Mouse (Mus musculus): ENCODE measurements at regions not wholly inside any gene's neighbourhood (a gene's known extent, or its start where the extent isn't known, plus 50 kb on each side); places are given as distances from the start of the nearest gene placed in this dataset.

DNA sequence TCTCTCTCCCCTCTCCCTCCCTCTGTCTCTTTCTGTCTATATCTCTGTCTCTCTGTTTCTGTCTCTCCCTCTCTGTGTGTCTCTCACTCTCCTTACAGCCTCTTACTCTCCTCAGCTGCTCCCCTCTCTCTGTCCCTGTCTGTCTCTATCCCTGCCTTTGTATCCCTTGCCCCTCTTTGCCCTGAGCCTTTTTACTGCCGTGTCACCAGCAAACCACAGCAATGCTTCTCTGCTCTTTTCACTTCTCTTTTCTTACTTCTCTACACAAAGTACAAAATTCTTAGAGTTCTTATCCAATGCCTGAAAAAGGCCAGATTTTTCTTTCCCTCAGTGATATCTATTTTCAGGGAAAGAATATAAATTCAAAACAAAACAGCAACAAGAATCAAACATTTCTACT lies 323.7 kb upstream of the Ercc4 start:
- TF ChIP-seq CTCF (IDR thresholded peaks at IDR 0.05; ENCODE audit: low read depth) (no peak), EP300 (IDR thresholded peaks at IDR 0.05; ENCODE audit: low read depth) (no peak)
- Histone ChIP-seq H3K9ac (replicated peaks) (no peak overlapping the region), H3K27me3 (ENCODE audit: control insufficient read depth, insufficient read depth, low read length) (no peaks in the 10 kb centered on the region), H3K4me3 (ENCODE audit: insufficient read depth in 1 of 2, low read depth in 2 of 2, low read length in 2 of 2) (no peak overlapping the region), H3K36me3 (replicated peaks; ENCODE audit: control insufficient read depth, insufficient read depth, low read depth) (no peaks in the 10 kb centered on the region), H3K9me3 (ENCODE audit: control insufficient read depth, low read length) (no peaks in the 10 kb centered on the region), H3K27ac (no peak overlapping the region), H3K4me1 (replicated peaks; ENCODE audit: control insufficient read depth in 2 of 2, insufficient read depth in 2 of 2, low read length in 1 of 2) (no peaks in the 10 kb centered on the region), H3K4me2 (ENCODE audit: low read depth) (no peak overlapping the region)
- DNase-seq (ENCODE audit: low read depth in 3 of 3, low spot score in 3 of 3) (no peak), ATAC-seq (ENCODE audit: insufficient read depth) (no peak)
- 8% methylated on average over 1 of the region's 1 CpGs for WGBS (ENCODE audit: insufficient replicate concordance)

DNA sequence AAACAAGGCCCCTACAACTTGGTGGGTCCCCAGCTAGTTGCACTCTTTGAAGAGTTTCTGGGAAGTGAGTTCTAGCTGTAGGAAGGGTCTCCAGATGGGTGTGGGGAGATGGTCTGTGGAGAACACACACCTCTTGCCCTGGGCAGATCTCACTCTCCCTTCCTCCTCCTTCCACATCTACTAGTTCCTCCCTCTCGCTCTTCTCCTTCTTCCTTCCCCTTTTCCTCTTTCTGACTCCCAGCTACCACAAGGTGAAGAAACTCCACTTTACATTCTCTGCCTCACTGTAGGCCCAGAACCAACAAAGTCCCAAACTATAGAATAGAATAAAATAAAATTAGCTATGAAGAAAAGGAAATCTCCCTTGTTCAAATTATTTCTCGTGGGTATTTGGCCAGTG lies 311.0 kb upstream of the Ercc4 start:
- no peak overlapping the region for H3K27ac ChIP-seq
- no peaks in the 10 kb centered on the region for H3K36me3 ChIP-seq (replicated peaks; ENCODE audit: control insufficient read depth, insufficient read depth, low read depth)
- no peak overlapping the region for H3K9ac ChIP-seq (replicated peaks)
- WGBS (ENCODE audit: insufficient replicate concordance): 27% methylated on average over 2 of the region's 2 CpGs
- TF ChIP-seq EP300 (IDR thresholded peaks at IDR 0.05; ENCODE audit: low read depth): no peak
- TF ChIP-seq CTCF (IDR thresholded peaks at IDR 0.05; ENCODE audit: low read depth): no peak
- no peaks in the 10 kb centered on the region for H3K9me3 ChIP-seq (ENCODE audit: control insufficient read depth, low read length)
- ATAC-seq (ENCODE audit: insufficient read depth) (no peak), DNase-seq (ENCODE audit: low read depth in 3 of 3, low spot score in 3 of 3) (no peak)
- no peaks in the 10 kb centered on the region for H3K27me3 ChIP-seq (ENCODE audit: control insufficient read depth, insufficient read depth, low read length)
- no peak overlapping the region for H3K4me2 ChIP-seq (ENCODE audit: low read depth)
- no peak overlapping the region for H3K4me3 ChIP-seq (ENCODE audit: insufficient read depth in 1 of 2, low read depth in 2 of 2, low read length in 2 of 2)
- H3K4me1 ChIP-seq (replicated peaks; ENCODE audit: control insufficient read depth in 2 of 2, insufficient read depth in 2 of 2, low read length in 1 of 2): no peaks in the 10 kb centered on the region

DNA sequence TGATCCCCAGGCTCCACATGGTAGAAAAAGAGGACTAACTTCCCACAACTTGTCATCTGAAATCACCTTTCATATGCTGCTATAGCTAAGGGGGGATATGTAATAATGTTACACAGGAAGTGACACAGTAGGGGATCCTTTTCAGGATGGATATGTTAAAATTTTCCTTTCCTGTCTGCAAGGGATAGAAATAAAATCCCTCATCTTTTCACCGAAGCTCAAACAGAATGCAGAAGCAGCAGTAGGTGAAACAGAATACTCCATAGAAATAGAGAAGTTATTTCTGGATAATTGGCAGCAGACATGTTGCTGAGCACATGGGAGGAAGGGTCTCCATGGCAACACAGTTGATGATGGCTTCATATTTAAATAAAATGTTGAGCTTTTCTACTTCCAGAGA lies 309.3 kb upstream of the Ercc4 start:
- H3K4me3 ChIP-seq (ENCODE audit: insufficient read depth in 1 of 2, low read depth in 2 of 2, low read length in 2 of 2): no peak overlapping the region
- 51% methylated on average over 1 of the region's 1 CpGs for WGBS (ENCODE audit: insufficient replicate concordance)
- ATAC-seq (ENCODE audit: insufficient read depth): no peak

DNA sequence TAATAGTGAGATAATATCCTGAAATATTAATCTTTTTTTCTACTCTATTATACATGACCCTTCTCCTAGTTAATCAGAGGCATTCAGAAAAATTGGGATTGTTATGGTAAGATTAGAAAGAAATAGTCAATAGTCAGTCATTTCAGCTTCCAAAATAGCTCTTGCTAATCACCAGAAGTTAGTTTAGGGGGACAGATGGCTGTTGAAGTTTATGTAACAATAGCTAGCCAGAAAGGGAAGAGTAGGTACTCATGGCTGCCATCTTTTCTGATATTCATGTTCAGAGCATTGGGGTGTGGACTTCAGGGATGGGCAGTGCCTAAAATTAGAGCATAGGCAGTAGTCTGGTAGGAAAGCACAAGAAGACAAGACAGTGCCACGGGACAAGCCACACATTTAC lies 306.8 kb upstream of the Ercc4 start:
- no peak for DNase-seq (ENCODE audit: low read depth in 3 of 3, low spot score in 3 of 3)
- no peak overlapping the region for H3K9ac ChIP-seq (replicated peaks)
- H3K4me1 ChIP-seq (replicated peaks; ENCODE audit: control insufficient read depth in 2 of 2, insufficient read depth in 2 of 2, low read length in 1 of 2): no peaks in the 10 kb centered on the region
- no peak overlapping the region for H3K4me2 ChIP-seq (ENCODE audit: low read depth)
- no peaks in the 10 kb centered on the region for H3K36me3 ChIP-seq (replicated peaks; ENCODE audit: control insufficient read depth, insufficient read depth, low read depth)
- TF ChIP-seq EP300 (IDR thresholded peaks at IDR 0.05; ENCODE audit: low read depth): no peak
- TF ChIP-seq CTCF (IDR thresholded peaks at IDR 0.05; ENCODE audit: low read depth): no peak
- H3K27me3 ChIP-seq (ENCODE audit: control insufficient read depth, insufficient read depth, low read length): no peaks in the 10 kb centered on the region
- ATAC-seq (ENCODE audit: insufficient read depth): no peak
- WGBS (ENCODE audit: insufficient replicate concordance): 52% methylated on average over 1 of the region's 1 CpGs
- no peaks in the 10 kb centered on the region for H3K9me3 ChIP-seq (ENCODE audit: control insufficient read depth, low read length)
- H3K27ac ChIP-seq: no peak overlapping the region
- H3K4me3 ChIP-seq (ENCODE audit: insufficient read depth in 1 of 2, low read depth in 2 of 2, low read length in 2 of 2): no peak overlapping the region

More for the DNA sequence above, 309.3 kb upstream of the Ercc4 start:
- no peak for TF ChIP-seq CTCF (IDR thresholded peaks at IDR 0.05; ENCODE audit: low read depth)
- TF ChIP-seq EP300 (IDR thresholded peaks at IDR 0.05; ENCODE audit: low read depth): no peak
- H3K9me3 ChIP-seq (ENCODE audit: control insufficient read depth, low read length): no peaks in the 10 kb centered on the region
- no peaks in the 10 kb centered on the region for H3K4me1 ChIP-seq (replicated peaks; ENCODE audit: control insufficient read depth in 2 of 2, insufficient read depth in 2 of 2, low read length in 1 of 2)
- DNase-seq (ENCODE audit: low read depth in 3 of 3, low spot score in 3 of 3): no peak
- H3K27ac ChIP-seq: no peak overlapping the region
- H3K27me3 ChIP-seq (ENCODE audit: control insufficient read depth, insufficient read depth, low read length): no peaks in the 10 kb centered on the region
- H3K4me2 ChIP-seq (ENCODE audit: low read depth): no peak overlapping the region
- no peaks in the 10 kb centered on the region for H3K36me3 ChIP-seq (replicated peaks; ENCODE audit: control insufficient read depth, insufficient read depth, low read depth)
- H3K9ac ChIP-seq (replicated peaks): no peak overlapping the region

DNA sequence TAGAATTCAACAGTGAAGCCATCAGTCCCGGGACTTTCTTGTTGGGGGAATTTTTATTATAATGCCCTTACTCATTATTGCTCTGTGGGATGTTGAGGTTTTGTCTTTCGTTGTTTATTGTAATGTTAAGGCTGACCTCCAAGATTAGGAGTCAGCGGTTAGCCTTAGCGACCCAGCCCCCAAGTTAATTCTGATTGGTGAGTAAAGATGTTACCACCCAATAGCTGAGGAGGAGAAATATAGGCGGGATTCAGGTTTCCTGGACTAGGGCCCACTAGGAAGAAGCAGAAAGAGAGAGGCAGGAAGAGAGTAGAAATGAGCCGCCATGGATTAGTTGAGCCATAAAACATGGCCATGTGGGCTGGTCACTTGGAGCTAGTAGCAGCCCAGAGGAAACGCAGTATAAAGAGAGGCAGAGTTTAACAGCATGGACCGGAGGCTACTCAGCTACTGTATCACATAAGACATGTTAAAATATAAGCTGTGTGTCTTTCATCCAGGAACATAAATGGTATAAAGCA lies 302.1 kb upstream of the Ercc4 start:
- TF ChIP-seq EP300 (IDR thresholded peaks at IDR 0.05; ENCODE audit: low read depth): no peak
- no peak for TF ChIP-seq CTCF (IDR thresholded peaks at IDR 0.05; ENCODE audit: low read depth)
- Histone ChIP-seq H3K27ac (no peak overlapping the region), H3K9me3 (ENCODE audit: control insufficient read depth, low read length) (no peaks in the 10 kb centered on the region), H3K4me2 (ENCODE audit: low read depth) (no peak overlapping the region), H3K36me3 (replicated peaks; ENCODE audit: control insufficient read depth, insufficient read depth, low read depth) (no peaks in the 10 kb centered on the region), H3K4me3 (ENCODE audit: insufficient read depth in 1 of 2, low read depth in 2 of 2, low read length in 2 of 2) (no peak overlapping the region), H3K4me1 (replicated peaks; ENCODE audit: control insufficient read depth in 2 of 2, insufficient read depth in 2 of 2, low read length in 1 of 2) (no peaks in the 10 kb centered on the region), H3K9ac (replicated peaks) (no peak overlapping the region), H3K27me3 (ENCODE audit: control insufficient read depth, insufficient read depth, low read length) (no peaks in the 10 kb centered on the region)
- no peak for DNase-seq (ENCODE audit: low read depth in 3 of 3, low spot score in 3 of 3)
- ATAC-seq (ENCODE audit: insufficient read depth): no peak
- WGBS (ENCODE audit: insufficient replicate concordance): 46% methylated on average over 8 of the region's 8 CpGs
